Mouse (Mus musculus): ENCODE data around the gene Dnali1. TPM values are rescaled to one million over a fixed set of nuclear protein-coding genes. Genes with fewer than 3 reads are reported as not detected.

Gene Dnali1
- 0.11 TPM in 1 of 2 replicates, not detected in the other for polyA plus RNA-seq (2014; fragmentation: Nextera tagmentation; extraction: Ambion mirVana)

- peaks cover under 1% of the 10 kb centered on the region; the same call in 1 of the 2 replicates for H3K36me3 ChIP-seq (ENCODE audit: control insufficient read depth, insufficient read depth, low read length)
- peak within 1 kb of the TSS; percentile 90 for H3K4me2 ChIP-seq (ENCODE audit: low read depth)
- peaks cover 7% of the 10 kb centered on the region for H3K4me1 ChIP-seq (ENCODE audit: control insufficient read depth, insufficient read depth, low read length)
- ATAC-seq (ENCODE audit: insufficient read depth, low FRiP score, low TSS enrichment) (no peak), DNase-seq (ENCODE audit: low spot score) (peak; percentile 61)
- H3K4me3 ChIP-seq (ENCODE audit: low read depth, low read length): peak within 1 kb of the TSS; percentile 91
- peak within 1 kb of the TSS; percentile 79 for H3K9ac ChIP-seq (ENCODE audit: low read length)
- no peaks in the 10 kb centered on the region for H3K9me3 ChIP-seq (ENCODE audit: control insufficient read depth, low read length)
- H3K27me3 ChIP-seq (ENCODE audit: control insufficient read depth, insufficient read depth, low read length): no peaks in the 10 kb centered on the region
- no peak within 1 kb of the TSS for H3K27ac ChIP-seq (ENCODE audit: low read depth, low read length)
- WGBS: 5% methylated on average over 26 of the region's 26 CpGs
Measured at GRCm38 (mm10) chr4:125065517-125066307, at the start of gene Dnali1. TSS of gene Dnali1 (minus strand) at chr4:125065703.

GRCm38 (mm10) chr4:125115081-125115480 is 49.6 kb upstream of the Dnali1 start:
- WGBS: 78% methylated on average over 4 of the region's 4 CpGs
- ATAC-seq (ENCODE audit: insufficient read depth, low FRiP score, low TSS enrichment) (no peak), DNase-seq (ENCODE audit: low spot score) (no peak)
- H3K27me3 ChIP-seq (ENCODE audit: control insufficient read depth, insufficient read depth, low read length): no peaks in the 10 kb centered on the region
- no peak overlapping the region for H3K4me2 ChIP-seq (ENCODE audit: low read depth)
- H3K9me3 ChIP-seq (ENCODE audit: control insufficient read depth, low read length): no peaks in the 10 kb centered on the region
- no peak overlapping the region for H3K4me3 ChIP-seq (ENCODE audit: low read depth, low read length)
- no peaks in the 10 kb centered on the region for H3K36me3 ChIP-seq (ENCODE audit: control insufficient read depth, insufficient read depth, low read length)
- H3K4me1 ChIP-seq (ENCODE audit: control insufficient read depth, insufficient read depth, low read length): peaks cover 5% of the 10 kb centered on the region; the same call in 1 of the 2 replicates
- 0 out of 2 replicates have a peak overlapping the region, but pooled peaks have one; percentile 5 for H3K9ac ChIP-seq (ENCODE audit: low read length)
- no peak overlapping the region for H3K27ac ChIP-seq (ENCODE audit: low read depth, low read length)

GRCm38 (mm10) chr4:125114638-125115037 is 49.1 kb upstream of the Dnali1 start:
- Histone ChIP-seq H3K9ac (ENCODE audit: low read length) (no peak overlapping the region), H3K27ac (ENCODE audit: low read depth, low read length) (no peak overlapping the region), H3K4me1 (ENCODE audit: control insufficient read depth, insufficient read depth, low read length) (peaks cover 5% of the 10 kb centered on the region; the same call in 1 of the 2 replicates), H3K27me3 (ENCODE audit: control insufficient read depth, insufficient read depth, low read length) (no peaks in the 10 kb centered on the region), H3K36me3 (ENCODE audit: control insufficient read depth, insufficient read depth, low read length) (no peaks in the 10 kb centered on the region), H3K4me3 (ENCODE audit: low read depth, low read length) (no peak overlapping the region), H3K9me3 (ENCODE audit: control insufficient read depth, low read length) (no peaks in the 10 kb centered on the region), H3K4me2 (ENCODE audit: low read depth) (no peak overlapping the region)
- ATAC-seq (ENCODE audit: insufficient read depth, low FRiP score, low TSS enrichment) (peak; percentile 38; the same call in 1 of the 2 replicates), DNase-seq (ENCODE audit: low spot score) (peak; percentile 82)
- WGBS: 7% methylated on average over 6 of the region's 6 CpGs

GRCm38 (mm10) chr4:125105354-125105753 is 39.9 kb upstream of the Dnali1 start:
- Histone ChIP-seq H3K36me3 (ENCODE audit: control insufficient read depth, insufficient read depth, low read length) (peaks cover 6% of the 10 kb centered on the region), H3K4me2 (ENCODE audit: low read depth) (no peak overlapping the region), H3K27ac (ENCODE audit: low read depth, low read length) (no peak overlapping the region), H3K4me1 (ENCODE audit: control insufficient read depth, insufficient read depth, low read length) (no peaks in the 10 kb centered on the region), H3K9me3 (ENCODE audit: control insufficient read depth, low read length) (no peaks in the 10 kb centered on the region), H3K27me3 (ENCODE audit: control insufficient read depth, insufficient read depth, low read length) (no peaks in the 10 kb centered on the region), H3K9ac (ENCODE audit: low read length) (no peak overlapping the region), H3K4me3 (ENCODE audit: low read depth, low read length) (no peak overlapping the region)
- 92% methylated on average over 9 of the region's 9 CpGs for WGBS
- no peak for DNase-seq (ENCODE audit: low spot score)
- ATAC-seq (ENCODE audit: insufficient read depth, low FRiP score, low TSS enrichment): no peak

- WGBS: 78% methylated on average over 13 of the region's 13 CpGs
- H3K36me3 ChIP-seq (ENCODE audit: control insufficient read depth, insufficient read depth, low read length): peaks cover 4% of the 10 kb centered on the region
- DNase-seq (ENCODE audit: low spot score) (no peak), ATAC-seq (ENCODE audit: insufficient read depth, low FRiP score, low TSS enrichment) (no peak)
- H3K27me3 ChIP-seq (ENCODE audit: control insufficient read depth, insufficient read depth, low read length): no peaks in the 10 kb centered on the region
- no peaks in the 10 kb centered on the region for H3K4me1 ChIP-seq (ENCODE audit: control insufficient read depth, insufficient read depth, low read length)
- no peak overlapping the region for H3K27ac ChIP-seq (ENCODE audit: low read depth, low read length)
- no peaks in the 10 kb centered on the region for H3K9me3 ChIP-seq (ENCODE audit: control insufficient read depth, low read length)
- no peak overlapping the region for H3K9ac ChIP-seq (ENCODE audit: low read length)
- no peak overlapping the region for H3K4me2 ChIP-seq (ENCODE audit: low read depth)
- H3K4me3 ChIP-seq (ENCODE audit: low read depth, low read length): no peak overlapping the region
Measured at GRCm38 (mm10) chr4:125101334-125101733, 35.8 kb upstream of the Dnali1 start.

GRCm38 (mm10) chr4:125099458-125099857 is 34.0 kb upstream of the Dnali1 start:
- WGBS: 9% methylated on average over 8 of the region's 8 CpGs

GRCm38 (mm10) chr4:125097412-125097811 is 31.9 kb upstream of the Dnali1 start:
- Histone ChIP-seq H3K9me3 (ENCODE audit: control insufficient read depth, low read length) (no peaks in the 10 kb centered on the region), H3K27ac (ENCODE audit: low read depth, low read length) (no peak overlapping the region), H3K4me1 (ENCODE audit: control insufficient read depth, insufficient read depth, low read length) (no peaks in the 10 kb centered on the region), H3K4me3 (ENCODE audit: low read depth, low read length) (no peak overlapping the region), H3K9ac (ENCODE audit: low read length) (no peak overlapping the region), H3K4me2 (ENCODE audit: low read depth) (no peak overlapping the region), H3K27me3 (ENCODE audit: control insufficient read depth, insufficient read depth, low read length) (no peaks in the 10 kb centered on the region), H3K36me3 (ENCODE audit: control insufficient read depth, insufficient read depth, low read length) (no peaks in the 10 kb centered on the region)
- ATAC-seq (ENCODE audit: insufficient read depth, low FRiP score, low TSS enrichment): no peak
- 77% methylated on average over 4 of the region's 4 CpGs for WGBS
- DNase-seq (ENCODE audit: low spot score): no peak

More at GRCm38 (mm10) chr4:125099458-125099857, 34.0 kb upstream of the Dnali1 start:
- H3K4me1 ChIP-seq (ENCODE audit: control insufficient read depth, insufficient read depth, low read length): no peaks in the 10 kb centered on the region
- no peaks in the 10 kb centered on the region for H3K9me3 ChIP-seq (ENCODE audit: control insufficient read depth, low read length)
- H3K9ac ChIP-seq (ENCODE audit: low read length): no peak overlapping the region
- peaks cover 3% of the 10 kb centered on the region; the same call in 1 of the 2 replicates for H3K36me3 ChIP-seq (ENCODE audit: control insufficient read depth, insufficient read depth, low read length)
- peak; percentile 85 for DNase-seq (ENCODE audit: low spot score)
- H3K4me2 ChIP-seq (ENCODE audit: low read depth): no peak overlapping the region
- no peak for ATAC-seq (ENCODE audit: insufficient read depth, low FRiP score, low TSS enrichment)
- H3K4me3 ChIP-seq (ENCODE audit: low read depth, low read length): no peak overlapping the region
- no peaks in the 10 kb centered on the region for H3K27me3 ChIP-seq (ENCODE audit: control insufficient read depth, insufficient read depth, low read length)
- H3K27ac ChIP-seq (ENCODE audit: low read depth, low read length): no peak overlapping the region

GRCm38 (mm10) chr4:125096066-125096465 is 30.6 kb upstream of the Dnali1 start:
- H3K4me1 ChIP-seq (ENCODE audit: control insufficient read depth, insufficient read depth, low read length): no peaks in the 10 kb centered on the region
- H3K27me3 ChIP-seq (ENCODE audit: control insufficient read depth, insufficient read depth, low read length): no peaks in the 10 kb centered on the region
- no peak overlapping the region for H3K4me2 ChIP-seq (ENCODE audit: low read depth)
- no peaks in the 10 kb centered on the region; the same call in 1 of the 2 replicates for H3K36me3 ChIP-seq (ENCODE audit: control insufficient read depth, insufficient read depth, low read length)
- ATAC-seq (ENCODE audit: insufficient read depth, low FRiP score, low TSS enrichment) (no peak), DNase-seq (ENCODE audit: low spot score) (no peak)
- H3K27ac ChIP-seq (ENCODE audit: low read depth, low read length): no peak overlapping the region
- no peak overlapping the region for H3K4me3 ChIP-seq (ENCODE audit: low read depth, low read length)
- 93% methylated on average over 5 of the region's 5 CpGs for WGBS
- H3K9ac ChIP-seq (ENCODE audit: low read length): no peak overlapping the region
- no peaks in the 10 kb centered on the region for H3K9me3 ChIP-seq (ENCODE audit: control insufficient read depth, low read length)

- Histone ChIP-seq H3K9me3 (ENCODE audit: control insufficient read depth, low read length) (no peaks in the 10 kb centered on the region), H3K4me2 (ENCODE audit: low read depth) (no peak overlapping the region), H3K27me3 (ENCODE audit: control insufficient read depth, insufficient read depth, low read length) (no peaks in the 10 kb centered on the region), H3K4me1 (ENCODE audit: control insufficient read depth, insufficient read depth, low read length) (no peaks in the 10 kb centered on the region), H3K4me3 (ENCODE audit: low read depth, low read length) (no peak overlapping the region), H3K27ac (ENCODE audit: low read depth, low read length) (no peak overlapping the region), H3K9ac (ENCODE audit: low read length) (no peak overlapping the region), H3K36me3 (ENCODE audit: control insufficient read depth, insufficient read depth, low read length) (peaks cover 2% of the 10 kb centered on the region)
- 95% methylated on average over 5 of the region's 5 CpGs for WGBS
- no peak for DNase-seq (ENCODE audit: low spot score)
- no peak for ATAC-seq (ENCODE audit: insufficient read depth, low FRiP score, low TSS enrichment)
Measured at GRCm38 (mm10) chr4:125093031-125093430, 27.5 kb upstream of the Dnali1 start.

Measured in neural tube, embryonic 11.5 days (tissue).